Mouse (Mus musculus): ENCODE measurements around the gene Tpst1.

Gene Tpst1

GRCm38 (mm10) chr5:130142041-130142440 is 68.9 kb downstream of the Tpst1 start:
- DNase-seq (ENCODE audit: low read depth, low spot score), result no peak

- DNase-seq (ENCODE audit: low read depth, low spot score), result no peak
Observed at GRCm38 (mm10) chr5:130143101-130143500, 70.0 kb downstream of the Tpst1 start.

- peak; percentile 80 for DNase-seq (ENCODE audit: low read depth, low spot score)
Observed at GRCm38 (mm10) chr5:130143977-130144333, 70.8 kb downstream of the Tpst1 start.

- DNase-seq (ENCODE audit: low read depth, low spot score), result peak; percentile 100
Observed at GRCm38 (mm10) chr5:130144334-130145312, 71.5 kb downstream of the Tpst1 start, which contains the start of gene Kctd7. Kctd7 (plus strand) TSS chr5:130144861.

DNA sequence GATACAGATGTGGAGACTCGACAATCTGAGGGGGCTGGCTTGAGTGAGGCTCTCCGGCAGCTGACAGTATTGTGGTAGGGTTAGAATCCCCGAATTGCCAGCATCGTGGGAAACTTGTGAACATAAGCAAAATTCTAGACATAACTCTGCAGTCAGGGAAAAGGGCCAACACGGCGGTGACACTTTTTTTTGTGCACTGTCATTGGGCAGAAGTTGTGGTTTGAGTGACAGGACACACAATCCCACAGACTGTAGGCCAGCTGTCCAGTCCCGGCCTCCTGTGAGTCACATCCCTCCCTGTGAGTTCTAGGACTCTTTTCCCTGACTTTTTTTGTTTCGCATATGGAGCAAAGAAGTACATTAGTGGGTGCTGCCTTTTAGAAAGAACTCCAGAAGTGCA is 72.8 kb downstream of the Tpst1 start:
- peak; percentile 72 for DNase-seq (ENCODE audit: low read depth, low spot score)

- peak; percentile 54 for DNase-seq (ENCODE audit: low read depth, low spot score)
Observed at GRCm38 (mm10) chr5:130149726-130150310, 76.7 kb downstream of the Tpst1 start.

GRCm38 (mm10) chr5:130154286-130154685 is 81.2 kb downstream of the Tpst1 start:
- DNase-seq (ENCODE audit: low read depth, low spot score), result no peak

- no peak for DNase-seq (ENCODE audit: low read depth, low spot score)
Observed at GRCm38 (mm10) chr5:130158545-130158944, 85.4 kb downstream of the Tpst1 start.

- no peak for DNase-seq (ENCODE audit: low read depth, low spot score)
Observed at GRCm38 (mm10) chr5:130159761-130160201, 86.7 kb downstream of the Tpst1 start.

DNA sequence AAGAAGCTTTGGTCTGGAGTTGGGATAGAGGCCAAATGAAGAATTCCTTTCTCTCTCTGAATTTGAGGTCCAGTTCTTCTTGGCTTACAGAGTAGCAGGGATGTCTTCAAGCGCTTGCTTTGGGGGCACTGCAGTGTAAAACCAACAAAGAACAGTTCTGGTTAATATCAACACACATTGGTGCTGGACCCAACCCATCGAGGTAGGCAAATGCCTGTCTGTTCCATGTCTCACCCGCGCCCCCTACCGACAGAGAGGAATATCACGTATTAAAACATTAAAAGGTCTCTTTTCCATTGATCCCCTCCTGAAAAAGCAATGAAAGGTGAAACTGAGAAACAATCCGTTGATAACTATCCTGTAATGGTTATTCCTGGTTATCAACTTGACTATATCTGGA is 90.5 kb downstream of the Tpst1 start:
- peak; percentile 80 for DNase-seq (ENCODE audit: low read depth, low spot score)

DNA sequence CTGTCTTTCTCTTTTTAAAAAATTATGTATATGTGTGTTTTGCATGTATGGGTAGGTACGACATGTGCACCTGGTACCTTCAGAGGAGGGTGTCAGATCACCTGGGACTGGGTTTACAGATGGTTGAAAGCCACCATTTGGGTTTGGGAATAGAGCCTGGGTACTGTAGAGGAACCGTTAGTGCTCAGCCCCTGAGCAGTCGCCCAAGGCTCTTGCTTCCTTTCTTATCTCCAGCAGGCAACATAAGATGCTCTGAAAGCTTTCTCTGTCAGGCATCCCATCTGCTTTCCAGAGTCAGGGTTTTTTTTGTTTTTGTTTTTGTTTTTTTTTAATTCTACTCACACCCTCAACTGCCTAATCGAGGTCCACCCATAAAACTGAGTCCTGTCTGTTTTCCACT is 92.1 kb downstream of the Tpst1 start:
- DNase-seq (ENCODE audit: low read depth, low spot score), result no peak

DNA sequence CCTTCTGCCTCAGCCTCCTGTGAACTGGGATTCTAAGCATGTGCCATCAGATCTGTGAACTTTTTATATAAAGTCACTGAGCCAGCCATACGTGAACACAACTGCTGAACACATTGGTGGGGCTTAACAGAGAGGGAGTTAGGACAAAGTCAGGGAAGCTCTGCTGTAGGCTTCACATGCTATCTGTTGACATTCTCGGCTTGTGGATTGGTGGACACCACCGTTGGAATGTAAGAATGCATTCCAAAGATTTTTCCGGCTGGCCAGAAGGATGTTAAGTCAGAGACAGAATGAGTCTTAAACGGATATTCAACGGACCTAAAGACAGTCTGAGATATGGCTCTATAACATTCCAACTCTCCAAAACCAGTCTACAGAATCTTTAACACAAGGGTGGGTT is 96.0 kb downstream of the Tpst1 start:
- DNase-seq (ENCODE audit: low read depth, low spot score), result no peak

DNA sequence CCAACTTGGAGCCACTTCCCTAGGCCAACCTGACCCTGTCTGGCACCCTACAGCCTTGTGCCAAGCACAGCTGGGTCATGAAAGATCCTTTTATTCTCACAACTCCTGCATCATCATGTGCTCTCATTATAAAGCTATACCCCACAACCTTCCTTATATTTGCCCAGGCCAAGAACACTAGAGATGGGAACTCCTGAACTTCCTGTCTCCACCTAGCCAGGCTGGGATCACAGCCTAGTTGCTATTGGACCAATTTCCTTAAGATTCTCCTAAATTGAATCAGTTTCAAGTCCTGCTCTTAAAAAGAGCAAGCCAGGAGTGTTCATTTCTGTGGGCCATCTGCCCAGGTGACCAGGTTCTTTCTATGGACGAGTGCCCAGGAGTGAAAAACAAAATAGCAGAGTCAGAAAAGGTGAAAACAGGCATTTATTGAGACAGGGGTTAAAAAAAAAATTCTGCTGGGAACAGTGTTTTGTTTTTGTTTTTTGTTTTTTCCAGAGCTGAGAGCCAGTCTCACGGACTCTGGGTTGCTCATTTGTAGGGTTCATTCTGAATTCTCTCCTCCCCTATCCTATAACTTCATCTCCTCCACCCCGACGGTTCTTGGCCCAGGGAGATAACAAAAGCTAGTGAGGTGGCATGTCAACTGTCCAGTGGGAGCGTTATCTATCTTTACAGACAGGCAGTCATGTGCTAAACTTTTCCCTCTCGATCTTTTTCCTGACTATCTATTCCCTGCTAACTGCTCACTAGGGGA is 97.7 kb downstream of the Tpst1 start:
- no peak for DNase-seq (ENCODE audit: low read depth, low spot score)

DNA sequence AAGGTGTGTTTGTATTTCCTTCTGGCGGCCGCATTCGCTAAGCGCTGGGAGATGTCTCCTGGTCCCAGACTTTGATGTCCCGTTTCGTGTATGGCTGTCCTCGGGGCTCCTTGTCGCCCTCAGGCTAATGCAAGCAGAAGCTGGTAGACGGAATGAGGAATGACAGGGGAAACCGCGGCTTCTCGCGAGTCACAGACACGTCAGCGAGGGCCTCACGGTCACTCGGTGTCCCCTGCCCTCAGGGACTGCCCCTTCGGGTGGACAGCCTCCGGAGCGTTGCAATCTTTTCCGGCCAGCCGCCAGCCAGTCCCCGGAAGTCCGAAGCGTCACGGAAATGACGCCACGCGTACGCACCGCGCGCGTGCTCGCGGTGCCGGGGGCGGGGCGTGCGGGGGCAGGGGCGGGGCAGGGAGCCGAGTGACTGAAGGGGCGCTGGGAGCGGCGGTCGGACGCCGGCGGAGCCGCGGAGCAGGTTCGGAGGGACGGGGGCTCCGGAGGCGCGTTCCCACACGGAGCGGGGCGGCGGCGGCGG is 98.4 kb downstream of the Tpst1 start, which contains the start of gene Rabgef1:
Gene Rabgef1 (plus strand): TSS at position 376 of the 532 bp plus-strand sequence.
- DNase-seq (ENCODE audit: low read depth, low spot score), result peak; percentile 96

GRCm38 (mm10) chr5:130171956-130172601 is 99.0 kb downstream of the Tpst1 start:
- DNase-seq (ENCODE audit: low read depth, low spot score), result peak; percentile 20

GRCm38 (mm10) chr5:130173012-130173411 is 99.9 kb downstream of the Tpst1 start:
- DNase-seq (ENCODE audit: low read depth, low spot score), result no peak

DNA sequence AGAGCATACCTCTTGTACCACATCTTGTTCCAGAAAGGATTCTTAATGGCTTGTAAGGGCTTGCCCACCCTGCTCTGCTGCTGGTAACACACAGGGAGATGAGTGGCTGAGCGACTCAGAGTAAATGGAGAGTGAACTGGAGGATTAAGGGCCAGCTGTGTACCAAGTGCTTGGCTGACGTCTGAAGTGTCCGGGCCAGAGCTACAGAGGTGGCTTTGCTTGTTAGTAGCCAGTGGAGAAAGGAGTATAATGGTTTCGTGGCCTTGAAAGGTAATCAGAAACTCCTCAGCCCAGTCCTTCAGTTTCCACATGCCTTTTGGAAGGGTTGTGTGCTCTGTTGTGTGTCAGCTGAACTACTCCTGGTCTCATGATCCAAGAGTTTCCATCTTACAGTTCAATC is 104.7 kb downstream of the Tpst1 start:
- no peak for DNase-seq (ENCODE audit: low read depth, low spot score)

DNA sequence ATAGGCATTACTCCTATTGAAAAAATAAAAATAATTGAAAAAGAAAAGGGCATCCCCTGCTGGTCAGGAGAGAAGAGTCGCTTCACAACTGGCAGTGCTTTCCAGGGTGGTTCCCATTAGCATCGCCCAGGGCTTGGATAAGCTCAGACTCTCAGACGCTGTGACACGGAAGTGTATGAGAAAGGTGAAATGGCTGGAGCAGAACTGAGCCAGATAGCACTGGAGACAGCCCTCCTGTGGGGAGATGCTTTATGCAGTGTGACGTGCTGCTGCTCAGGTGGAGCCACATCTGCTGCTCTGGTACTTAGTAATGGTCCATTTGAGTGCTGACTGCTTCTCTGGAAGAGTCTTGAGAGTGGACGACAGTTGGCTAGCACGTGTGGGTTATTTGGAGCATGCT is 107.2 kb downstream of the Tpst1 start:
- DNase-seq (ENCODE audit: low read depth, low spot score), result no peak

GRCm38 (mm10) chr5:130181740-130182540 is 108.8 kb downstream of the Tpst1 start:
- DNase-seq (ENCODE audit: low read depth, low spot score), result no peak

DNA sequence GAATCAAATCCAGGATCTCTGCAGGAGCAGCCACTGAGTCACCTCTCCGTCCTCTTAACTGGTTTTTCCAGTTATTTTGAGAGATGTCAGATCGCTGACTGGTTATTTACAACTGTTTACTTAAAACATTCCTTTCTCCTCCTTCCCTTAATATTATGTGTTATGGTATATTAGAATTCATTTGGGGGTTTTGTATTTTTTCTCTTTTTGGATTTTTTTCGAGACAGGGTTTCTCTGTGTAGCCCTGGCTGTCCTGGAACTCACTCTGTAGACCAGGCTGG is 109.4 kb downstream of the Tpst1 start:
- DNase-seq (ENCODE audit: low read depth, low spot score), result no peak

All from brain, adult 2 months (tissue).